Mouse (Mus musculus): ENCODE data around the gene Sox1.

Gene Sox1

GRCm38 (mm10) chr8:12425906-12426305 is 30.8 kb downstream of the Sox1 start:
- no peak for DNase-seq (ENCODE audit: low spot score in 2 of 2)

GRCm38 (mm10) chr8:12427346-12427745 is 32.3 kb downstream of the Sox1 start:
- no peak for DNase-seq (ENCODE audit: low spot score in 2 of 2)

GRCm38 (mm10) chr8:12427886-12428799 is 33.0 kb downstream of the Sox1 start:
- DNase-seq (ENCODE audit: low spot score in 2 of 2) = no peak

- DNase-seq (ENCODE audit: low spot score in 2 of 2) = no peak
Observed at GRCm38 (mm10) chr8:12428931-12429330, 33.8 kb downstream of the Sox1 start.

GRCm38 (mm10) chr8:12429601-12430172 is 34.6 kb downstream of the Sox1 start:
- no peak for DNase-seq (ENCODE audit: low spot score in 2 of 2)

DNA sequence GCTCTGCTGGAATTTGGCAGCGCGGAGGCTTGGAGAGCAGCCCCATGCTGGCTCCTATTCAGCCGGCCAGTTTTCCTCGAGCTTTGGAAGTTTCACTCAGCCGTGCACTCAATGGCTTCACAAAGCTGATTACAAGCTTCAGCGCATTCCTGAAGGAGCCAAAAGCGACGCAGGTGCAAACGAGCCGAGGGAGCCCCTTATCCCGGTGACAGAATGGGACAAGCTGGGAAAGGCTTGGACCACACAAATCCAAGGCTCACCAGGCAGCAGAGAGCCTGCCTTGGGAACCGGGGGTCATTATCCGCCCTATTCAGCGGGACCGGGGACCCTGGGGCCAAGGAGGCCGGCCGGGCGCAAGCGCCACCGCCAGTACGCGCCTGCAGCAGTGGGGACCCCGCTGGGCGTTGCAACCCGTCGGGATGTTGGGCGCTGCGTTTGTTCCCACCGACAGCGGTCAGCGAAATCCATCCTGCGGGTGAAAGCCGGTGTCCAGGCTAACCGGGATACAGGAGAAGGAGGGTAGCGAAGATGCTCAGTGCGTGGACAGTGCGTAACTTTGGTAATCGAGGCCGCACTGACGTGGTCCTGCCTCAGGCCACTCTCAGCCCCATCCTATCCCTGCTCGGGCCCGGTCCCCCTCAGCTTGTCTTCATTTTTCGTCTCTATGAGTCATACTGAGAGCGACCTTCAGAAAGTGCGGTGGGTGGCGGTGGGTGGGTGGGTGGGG is 35.2 kb downstream of the Sox1 start:
- peak in 1 of 2 experiments; percentile 60 for DNase-seq (ENCODE audit: low spot score in 2 of 2)

DNA sequence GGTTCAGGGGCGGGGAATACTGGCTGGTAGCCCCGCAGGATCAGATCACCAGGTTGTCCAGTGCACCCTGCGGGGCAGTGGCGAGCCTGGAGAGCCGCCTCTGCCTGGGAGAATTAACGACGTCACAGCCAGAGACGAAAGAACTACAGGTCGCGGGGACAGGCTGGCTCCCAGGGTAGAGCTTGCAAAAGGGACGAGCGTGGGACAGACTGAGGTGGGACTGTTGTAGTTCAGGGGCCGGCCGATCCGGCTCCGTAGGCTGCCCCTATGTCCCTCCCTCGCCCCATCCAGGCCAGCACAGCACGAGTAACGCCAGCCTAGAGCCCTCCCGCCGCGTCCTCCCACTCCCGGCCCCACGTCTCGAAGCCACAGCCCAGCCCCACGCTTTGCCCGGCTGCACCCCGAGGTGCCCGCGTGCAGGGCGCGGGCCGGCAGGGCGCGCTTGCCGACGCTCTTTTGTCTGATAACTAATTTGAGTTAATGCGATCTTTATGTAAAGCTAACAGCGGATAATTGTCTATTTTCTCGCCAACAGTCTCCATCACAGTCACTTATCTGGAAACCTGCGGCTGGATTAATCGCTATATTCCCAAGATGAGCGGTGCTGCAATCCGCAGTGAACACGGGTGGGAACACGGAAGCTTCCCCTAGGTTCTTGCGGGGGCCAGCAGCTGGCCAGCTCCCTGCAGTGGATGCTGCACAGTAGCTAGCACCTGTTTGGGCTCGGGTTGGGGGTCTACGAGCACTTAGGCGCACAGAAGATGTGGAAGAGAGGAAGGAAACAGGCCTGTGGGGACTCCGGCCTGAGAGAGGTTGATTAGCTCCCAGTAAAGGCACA is 36.0 kb downstream of the Sox1 start:
- no peak for DNase-seq (ENCODE audit: low spot score in 2 of 2)

DNA sequence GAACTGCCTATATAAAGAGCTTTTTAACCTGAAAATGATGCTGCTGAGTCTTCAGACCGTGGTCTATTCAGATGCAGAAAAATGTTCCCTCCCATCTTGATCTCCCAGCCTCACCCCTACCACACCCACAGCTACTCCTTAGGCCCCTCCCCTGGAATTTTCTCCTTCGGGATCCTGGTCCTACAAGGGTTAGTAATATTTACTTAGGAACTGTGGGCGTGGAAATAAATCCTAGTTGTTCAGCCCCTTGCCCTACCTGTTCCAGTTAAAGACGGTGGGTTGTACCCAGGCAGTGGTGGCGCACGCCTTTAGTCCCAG is 36.6 kb downstream of the Sox1 start:
- DNase-seq (ENCODE audit: low spot score in 2 of 2) = no peak

DNA sequence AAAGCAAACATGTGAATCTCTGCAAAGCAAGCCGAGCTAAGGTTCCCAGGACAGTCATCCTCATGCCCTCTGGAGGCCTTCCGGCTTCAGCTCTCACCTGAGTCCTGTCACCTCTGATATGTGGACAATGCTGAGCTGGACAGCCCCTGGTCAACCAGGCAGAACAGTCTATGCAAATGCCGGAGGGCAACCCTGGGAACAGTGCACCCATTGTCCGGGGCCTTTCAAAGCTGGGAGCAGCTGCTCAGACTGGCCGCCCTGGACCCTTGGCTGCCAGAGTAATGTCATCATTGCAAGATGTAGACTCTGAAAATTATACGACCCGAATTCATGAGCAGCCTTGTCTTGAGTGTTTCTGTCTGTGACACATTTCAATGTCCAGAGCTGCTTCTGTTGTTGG is 37.5 kb downstream of the Sox1 start:
- DNase-seq (ENCODE audit: low spot score in 2 of 2) = no peak

DNA sequence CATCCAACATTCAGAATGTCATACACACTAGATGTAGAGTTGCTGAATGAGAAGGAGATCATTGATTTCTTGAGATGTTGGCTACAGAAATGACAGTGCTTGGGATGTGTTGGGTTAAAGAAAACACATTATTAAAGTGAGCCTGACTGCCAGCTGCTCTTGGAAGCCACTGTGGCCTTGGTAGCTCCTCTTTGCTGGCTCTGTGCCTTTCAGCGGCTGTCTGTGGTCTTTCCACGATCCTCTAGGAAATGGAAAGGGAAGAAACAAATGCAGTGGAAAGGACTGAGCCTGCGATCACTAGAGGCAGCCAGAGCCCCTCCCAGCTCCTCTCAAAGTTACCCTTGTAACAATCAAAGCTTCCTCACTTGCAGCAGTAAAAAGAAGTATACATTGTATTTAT is 39.7 kb downstream of the Sox1 start:
- no peak for DNase-seq (ENCODE audit: low spot score in 2 of 2)

GRCm38 (mm10) chr8:12438021-12438420 is 42.9 kb downstream of the Sox1 start:
- DNase-seq (ENCODE audit: low spot score in 2 of 2) = no peak

- DNase-seq (ENCODE audit: low spot score in 2 of 2) = no peak
Observed at GRCm38 (mm10) chr8:12439044-12439443, 43.9 kb downstream of the Sox1 start.

DNA sequence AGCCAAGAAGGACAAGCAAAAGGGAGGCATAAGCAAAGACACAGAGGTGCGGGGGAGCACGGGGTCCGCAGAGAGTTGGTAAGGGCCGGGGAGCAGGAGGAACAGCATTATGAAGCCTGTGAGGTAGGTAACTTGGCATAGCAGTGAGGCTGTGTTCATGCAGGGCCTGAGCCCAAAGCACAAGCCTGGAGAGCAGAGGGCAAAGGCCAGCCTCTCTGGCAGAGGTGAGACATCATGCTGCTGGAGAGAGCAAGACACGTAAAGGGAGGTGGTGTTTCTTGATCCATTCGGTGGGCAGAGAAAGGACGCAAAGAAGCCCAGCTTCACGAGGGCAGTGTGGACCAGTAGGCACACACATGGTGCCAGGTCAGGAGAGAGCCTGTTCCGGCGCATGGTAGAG is 44.8 kb downstream of the Sox1 start:
- DNase-seq (ENCODE audit: low spot score in 2 of 2) = no peak

GRCm38 (mm10) chr8:12440997-12441396 is 45.9 kb downstream of the Sox1 start:
- DNase-seq (ENCODE audit: low spot score in 2 of 2) = no peak

- DNase-seq (ENCODE audit: low spot score in 2 of 2) = no peak
Observed at GRCm38 (mm10) chr8:12445258-12445657, 50.2 kb downstream of the Sox1 start.

GRCm38 (mm10) chr8:12445926-12446680 is 51.0 kb downstream of the Sox1 start:
- no peak for DNase-seq (ENCODE audit: low spot score in 2 of 2)
